Mouse (Mus musculus): ENCODE results near the gene Ust.

- TF ChIP-seq POLR2A (IDR thresholded peaks at IDR 0.05; ENCODE audit: insufficient read depth, low read depth, low read length) (no peak), CTCF (IDR thresholded peaks at IDR 0.05) (no peak), EP300 (IDR thresholded peaks at IDR 0.05; ENCODE audit: insufficient read depth, low read depth, low read length) (no peak)
Measured at GRCm38 (mm10) chr10:8479779-8480178, 38.8 kb downstream of the Ust start.

Data from heart, adult 2 months (tissue).